Mouse (Mus musculus) layer of hippocampus, postnatal 25 days (tissue): ENCODE data around the gene Drc3. TPM values are rescaled to one million over a fixed set of nuclear protein-coding genes. Genes with fewer than 3 reads are reported as not detected.

Experiments used
- DNase-seq, 2 experiments: peaks; one replicate each; pipeline ENCODE4 v3.0.0; 2022; ENCODE audit warnings: mixed read lengths in 2 of 2, low spot score in 1 of 2; ENCODE audit errors: extremely low spot score in 1 of 2
- total RNA-seq, 2 experiments: library from RNA; stranded (reverse); gene quantifications; 2 replicates each; pipeline ENCODE4 v1.2.3; 2021

Drc3 gene
- total RNA-seq, 2 experiments from 2014 or later: 5.3 to 5.9 TPM

GRCm38 (mm10) chr11:60334124-60334523 lies 19.0 kb upstream of the Drc3 start:
- no peak for DNase-seq

- no peak for DNase-seq
Observed at GRCm38 (mm10) chr11:60335771-60336170, 17.4 kb upstream of the Drc3 start.

GRCm38 (mm10) chr11:60338291-60338690 lies 14.8 kb upstream of the Drc3 start:
- DNase-seq: peak in 1 of 2 experiments; percentile 54

- DNase-seq: no peak
Observed at GRCm38 (mm10) chr11:60339361-60339760, 13.8 kb upstream of the Drc3 start.

- DNase-seq: no peak
Observed at GRCm38 (mm10) chr11:60345868-60346267, 7.3 kb upstream of the Drc3 start.

- DNase-seq: no peak
Observed at GRCm38 (mm10) chr11:60346537-60346936, 6.6 kb upstream of the Drc3 start.

- DNase-seq: no peak
Observed at GRCm38 (mm10) chr11:60351388-60351787, 1.7 kb upstream of the Drc3 start.

- peak; percentile 28 to 39 for DNase-seq
Observed at GRCm38 (mm10) chr11:60351925-60352371, 1.2 kb upstream of the Drc3 start.

GRCm38 (mm10) chr11:60355952-60356351 lies 2.8 kb downstream of the Drc3 start:
- DNase-seq: no peak

- no peak for DNase-seq
Observed at GRCm38 (mm10) chr11:60357116-60357515, 4.0 kb downstream of the Drc3 start.

- DNase-seq: no peak
Observed at GRCm38 (mm10) chr11:60358548-60358947, 5.4 kb downstream of the Drc3 start.

GRCm38 (mm10) chr11:60359138-60359537 lies 6.0 kb downstream of the Drc3 start:
- no peak for DNase-seq

- no peak for DNase-seq
Observed at GRCm38 (mm10) chr11:60359936-60360335, 6.8 kb downstream of the Drc3 start.

- DNase-seq: no peak
Observed at GRCm38 (mm10) chr11:60360631-60361201, 7.6 kb downstream of the Drc3 start.

- DNase-seq: no peak
Observed at GRCm38 (mm10) chr11:60366239-60367019, 13.3 kb downstream of the Drc3 start.

GRCm38 (mm10) chr11:60367256-60367655 lies 14.1 kb downstream of the Drc3 start:
- DNase-seq: no peak

- DNase-seq: no peak
Observed at GRCm38 (mm10) chr11:60368909-60369308, 15.8 kb downstream of the Drc3 start.

GRCm38 (mm10) chr11:60369448-60369847 lies 16.3 kb downstream of the Drc3 start:
- DNase-seq: no peak

GRCm38 (mm10) chr11:60370431-60370830 lies 17.3 kb downstream of the Drc3 start:
- DNase-seq: no peak

GRCm38 (mm10) chr11:60374481-60374880 lies 21.4 kb downstream of the Drc3 start:
- DNase-seq: no peak

- no peak for DNase-seq
Observed at GRCm38 (mm10) chr11:60383518-60383917, 30.4 kb downstream of the Drc3 start.
